Mouse (Mus musculus) spleen, postnatal 10 days (tissue): ENCODE results near the gene Josd2.

Experiments used
- DNase-seq, 2 experiments: peaks; one replicate each; pipeline ENCODE4 v3.0.0; 2021 to 2022; ENCODE audit warnings: low spot score in 2 of 2

Josd2 gene

GRCm38 (mm10) chr7:44467811-44468411 is at the start of gene Josd2:
Josd2 (plus strand) TSS chr7:44467980.
- DNase-seq = peak; percentile 85 to 92

GRCm38 (mm10) chr7:44427666-44428065 is 40.1 kb upstream of the Josd2 start:
- no peak for DNase-seq

GRCm38 (mm10) chr7:44428171-44428950 is 39.4 kb upstream of the Josd2 start:
- DNase-seq = no peak

GRCm38 (mm10) chr7:44428968-44429521 is 38.7 kb upstream of the Josd2 start, which contains the start of gene Lrrc4b:
Lrrc4b (plus strand) TSS chr7:44429018.
- DNase-seq = no peak

- DNase-seq = no peak
Measured at GRCm38 (mm10) chr7:44429534-44430488, 38.0 kb upstream of the Josd2 start.

- no peak for DNase-seq
Measured at GRCm38 (mm10) chr7:44432550-44432949, 35.2 kb upstream of the Josd2 start.

GRCm38 (mm10) chr7:44433371-44433770 is 34.4 kb upstream of the Josd2 start:
- no peak for DNase-seq

GRCm38 (mm10) chr7:44434089-44434488 is 33.7 kb upstream of the Josd2 start:
- DNase-seq = no peak

- no peak for DNase-seq
Measured at GRCm38 (mm10) chr7:44435796-44436195, 32.0 kb upstream of the Josd2 start.

- DNase-seq = no peak
Measured at GRCm38 (mm10) chr7:44436267-44436666, 31.5 kb upstream of the Josd2 start.

GRCm38 (mm10) chr7:44437188-44437587 is 30.6 kb upstream of the Josd2 start:
- DNase-seq = no peak

GRCm38 (mm10) chr7:44437933-44438332 is 29.8 kb upstream of the Josd2 start:
- DNase-seq = no peak

GRCm38 (mm10) chr7:44439696-44440095 is 28.1 kb upstream of the Josd2 start:
- DNase-seq = no peak

- DNase-seq = no peak
Measured at GRCm38 (mm10) chr7:44440479-44440878, 27.3 kb upstream of the Josd2 start.

GRCm38 (mm10) chr7:44441180-44441579 is 26.6 kb upstream of the Josd2 start:
- no peak for DNase-seq

- no peak for DNase-seq
Measured at GRCm38 (mm10) chr7:44441648-44442109, 26.1 kb upstream of the Josd2 start.

GRCm38 (mm10) chr7:44442407-44442821 is 25.4 kb upstream of the Josd2 start:
- no peak for DNase-seq

GRCm38 (mm10) chr7:44443268-44444173 is 24.3 kb upstream of the Josd2 start:
- DNase-seq = no peak

GRCm38 (mm10) chr7:44444886-44445527 is 22.8 kb upstream of the Josd2 start:
- DNase-seq = no peak

- DNase-seq = no peak
Measured at GRCm38 (mm10) chr7:44445528-44445923, 22.3 kb upstream of the Josd2 start.
